Mouse (Mus musculus): Measurements from ENCODE around the gene Hoxd9.

Gene Hoxd9

DNA sequence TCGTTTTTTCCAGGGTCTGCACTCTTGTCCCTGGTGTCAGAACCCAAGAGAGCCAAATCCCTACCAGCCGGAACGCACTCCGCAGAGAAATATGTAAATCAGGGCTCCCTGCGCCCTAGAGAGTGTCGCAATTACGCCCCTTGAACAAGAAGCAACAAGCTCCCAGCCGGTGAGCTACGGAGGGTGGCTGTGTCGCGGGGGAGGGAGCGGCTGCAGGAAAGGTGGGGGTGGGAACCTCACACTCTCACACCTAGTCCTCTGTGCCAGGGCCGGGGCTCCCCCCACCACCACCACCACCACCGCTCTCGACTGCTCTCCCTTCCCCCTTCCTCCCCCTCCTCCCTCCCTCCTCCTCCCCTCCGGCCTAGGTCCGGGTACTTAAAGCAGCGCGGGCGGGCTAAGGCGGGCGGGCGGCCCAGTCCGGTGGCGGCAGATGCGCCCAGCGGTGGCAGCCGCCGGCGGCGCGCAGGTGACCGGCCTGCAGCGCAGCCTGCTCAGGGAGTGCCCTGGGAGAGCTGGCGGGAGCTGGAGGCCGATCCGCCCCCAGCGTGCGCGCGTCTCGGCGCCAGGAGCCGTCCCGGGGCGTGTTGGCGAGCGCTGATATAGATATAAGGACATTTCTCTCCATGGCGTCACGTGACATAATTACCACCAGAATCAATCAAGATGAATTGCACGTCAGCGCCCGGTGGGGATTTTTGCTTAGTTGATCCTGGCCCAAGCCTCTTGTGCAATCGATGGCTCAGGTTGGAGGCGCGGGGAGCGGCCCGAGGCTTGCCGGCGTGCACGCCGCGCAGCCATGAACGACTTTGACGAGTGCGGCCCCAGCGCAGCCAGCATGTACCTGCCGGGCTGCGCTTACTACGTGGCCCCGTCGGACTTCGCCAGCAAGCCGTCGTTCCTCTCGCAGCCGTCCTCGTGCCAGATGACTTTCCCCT is 15.7 kb upstream of the Hoxd9 start:
- in situ Hi-C loops (cut with MboI, MseI) = loop anchor here (25.0 kb wide), 1 partner anchor 905 kb away; no protein-coding TSS in a partner anchor

DNA sequence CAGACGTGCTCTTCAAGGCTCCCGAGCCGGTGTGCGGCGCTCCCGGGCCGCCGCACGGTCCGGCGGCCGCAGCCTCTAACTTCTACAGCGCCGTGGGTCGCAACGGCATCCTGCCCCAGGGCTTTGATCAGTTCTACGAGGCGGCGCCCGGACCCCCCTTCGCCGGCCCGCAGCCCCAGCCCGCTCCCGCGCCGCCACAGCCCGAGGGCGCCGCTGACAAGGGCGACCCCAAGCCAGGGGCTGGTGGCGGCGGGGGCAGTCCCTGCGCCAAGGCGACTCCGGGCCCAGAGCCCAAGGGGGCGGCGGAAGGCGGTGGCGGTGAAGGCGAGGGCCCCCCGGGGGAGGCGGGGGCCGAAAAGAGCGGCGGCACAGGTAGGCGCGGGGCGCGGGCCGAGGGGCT is 14.7 kb upstream of the Hoxd9 start:
- in situ Hi-C loops (cut with MboI, MseI) = loop anchor here (25.0 kb wide), 1 partner anchor 905 kb away; no protein-coding TSS in a partner anchor

DNA sequence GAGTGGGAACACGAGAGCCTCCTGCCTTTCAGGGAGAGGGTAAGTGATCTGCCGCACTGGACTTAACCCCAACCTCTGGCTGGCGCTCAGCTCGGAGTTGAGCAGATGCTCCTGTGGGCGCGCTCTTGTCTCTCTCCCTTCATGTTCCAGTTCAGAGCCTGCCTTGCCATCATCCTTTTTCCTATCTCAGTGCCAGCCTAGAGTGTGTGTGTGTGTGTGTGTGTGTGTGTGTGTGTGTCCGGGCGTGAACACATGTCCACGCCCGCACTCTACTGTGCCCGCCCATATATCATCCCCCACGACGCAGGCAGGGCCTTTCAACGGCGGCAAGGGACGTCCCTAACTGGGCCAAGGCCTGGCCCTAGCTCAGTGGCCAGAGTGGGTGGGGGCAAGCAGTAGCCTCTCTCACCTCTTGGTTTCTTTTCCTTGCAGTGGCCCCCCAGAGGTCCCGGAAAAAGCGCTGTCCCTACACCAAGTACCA is 14.0 kb upstream of the Hoxd9 start:
- in situ Hi-C loops (cut with MboI, MseI) = loop anchor here (25.0 kb wide), 1 partner anchor 904 kb away; no protein-coding TSS in a partner anchor

DNA sequence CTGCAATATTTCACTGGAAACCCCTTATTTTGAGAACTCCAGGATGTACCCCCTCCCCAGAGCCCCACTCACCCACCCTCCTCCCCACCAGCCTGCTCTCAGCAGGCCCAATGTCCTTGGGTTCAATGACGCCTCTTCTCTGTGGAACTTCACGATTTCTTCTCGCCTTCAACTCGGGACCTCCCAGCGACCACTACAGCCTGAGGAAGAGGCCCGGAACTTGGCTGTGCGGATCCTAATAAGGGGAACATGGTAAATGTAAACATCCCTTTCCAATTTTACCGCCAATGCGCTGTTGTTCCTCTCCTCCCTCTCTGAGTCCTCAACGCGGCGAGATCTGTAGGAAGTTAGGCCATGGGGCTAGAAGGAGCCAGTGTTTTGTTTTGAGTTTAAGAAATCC is 13.4 kb upstream of the Hoxd9 start:
- in situ Hi-C loops (cut with MboI, MseI) = loop anchor here (25.0 kb wide), 1 partner anchor 903 kb away; no protein-coding TSS in a partner anchor

DNA sequence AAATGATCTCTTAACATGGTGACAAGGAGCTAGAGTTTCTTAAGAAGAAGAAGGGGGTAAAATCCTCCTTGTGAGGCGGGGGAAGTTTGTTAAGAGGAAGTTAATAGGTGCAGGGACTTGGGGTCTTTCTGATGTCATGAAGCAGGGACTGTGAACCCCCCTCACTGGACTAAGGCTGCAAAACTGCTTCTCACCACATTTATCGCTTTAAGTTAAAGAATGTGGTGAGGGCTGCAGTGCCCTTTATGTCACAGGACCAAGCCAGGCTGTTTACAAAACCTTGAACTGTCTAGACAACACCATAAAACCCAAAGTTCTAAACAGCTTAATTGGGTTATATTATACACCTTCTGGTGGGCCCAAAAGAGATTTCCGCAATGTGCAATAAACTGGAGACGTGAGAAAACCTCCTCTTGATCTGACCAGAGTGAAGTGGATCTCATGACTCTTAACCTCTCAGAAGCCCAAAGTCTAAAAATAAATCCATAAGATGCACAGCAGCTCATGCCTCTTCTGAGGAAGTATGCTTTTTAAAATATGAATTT is 12.4 kb upstream of the Hoxd9 start:
- in situ Hi-C loops (cut with MboI, MseI) = loop anchor here (25.0 kb wide), 1 partner anchor 902 kb away; no protein-coding TSS in a partner anchor

DNA sequence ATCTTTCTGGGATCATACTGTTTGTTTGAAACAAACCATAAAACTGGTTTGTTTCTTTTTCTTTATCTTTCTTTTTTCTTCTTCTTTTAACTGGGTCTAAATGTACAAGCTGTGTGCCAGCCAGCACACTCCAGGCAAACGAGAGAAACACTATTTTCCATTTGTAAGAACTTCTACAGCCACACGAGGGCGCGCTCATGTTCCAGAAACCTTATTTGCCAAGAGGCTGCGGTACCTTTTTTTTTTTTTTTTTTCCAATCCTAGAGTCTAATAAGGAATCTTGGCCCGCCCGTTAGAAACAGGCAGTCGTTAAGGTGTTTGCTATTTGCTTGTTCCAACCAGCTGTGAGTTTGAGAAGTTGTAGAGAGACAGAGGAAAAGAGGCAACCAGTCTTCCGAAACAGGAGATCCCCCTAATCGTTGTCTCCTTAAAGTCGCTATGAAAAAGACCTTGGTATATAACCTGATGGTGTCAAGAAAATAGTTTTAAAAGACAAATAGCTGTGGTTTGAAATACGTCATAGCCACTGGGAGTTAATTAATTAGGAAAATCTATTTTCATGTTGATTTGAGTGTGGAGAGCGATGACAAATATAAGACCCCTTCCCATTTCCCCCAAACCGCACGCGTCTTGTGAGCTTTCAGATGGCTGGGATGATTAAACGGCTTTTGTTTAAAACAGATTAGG is 11.1 kb upstream of the Hoxd9 start:
- in situ Hi-C loops (cut with MboI, MseI) = loop anchor here (25.0 kb wide), 1 partner anchor 901 kb away; no protein-coding TSS in a partner anchor

DNA sequence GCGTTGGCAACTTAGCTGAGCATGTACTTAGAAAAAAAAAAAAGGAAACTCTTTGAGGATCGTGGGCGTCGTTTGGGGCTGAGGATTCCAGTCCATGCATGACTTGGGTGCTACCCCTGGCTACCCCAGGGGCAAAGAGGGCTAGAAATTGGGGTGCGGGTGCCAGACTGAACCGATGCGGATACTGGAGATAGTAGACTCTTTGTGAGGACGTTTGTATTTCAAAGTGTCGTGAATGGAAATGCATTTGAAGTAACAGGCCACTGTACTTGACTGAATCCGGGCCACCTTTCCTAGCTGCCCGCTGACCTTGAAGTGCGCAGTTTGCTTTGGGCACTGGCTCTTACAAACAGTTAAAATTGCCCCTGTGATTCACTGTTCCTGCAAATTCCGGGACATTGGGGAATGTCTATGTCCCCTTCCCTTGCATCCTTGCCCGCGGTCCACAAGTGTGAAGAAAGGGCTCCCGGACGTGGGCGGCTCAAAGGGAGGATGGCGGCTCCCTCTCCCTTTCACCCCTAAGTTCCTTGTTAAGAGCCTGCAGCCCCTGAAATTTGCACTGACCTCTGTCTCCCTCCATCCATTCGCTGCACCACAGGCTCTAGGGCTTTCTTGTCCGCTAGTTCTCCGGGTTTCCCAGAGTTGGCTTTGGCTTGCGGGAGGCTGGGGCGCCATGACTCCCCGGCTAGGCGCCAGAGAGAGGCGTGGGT is 10.4 kb upstream of the Hoxd9 start:
- in situ Hi-C loops (cut with MboI, MseI) = loop anchor here (25.0 kb wide), 1 partner anchor 900 kb away; no protein-coding TSS in a partner anchor

DNA sequence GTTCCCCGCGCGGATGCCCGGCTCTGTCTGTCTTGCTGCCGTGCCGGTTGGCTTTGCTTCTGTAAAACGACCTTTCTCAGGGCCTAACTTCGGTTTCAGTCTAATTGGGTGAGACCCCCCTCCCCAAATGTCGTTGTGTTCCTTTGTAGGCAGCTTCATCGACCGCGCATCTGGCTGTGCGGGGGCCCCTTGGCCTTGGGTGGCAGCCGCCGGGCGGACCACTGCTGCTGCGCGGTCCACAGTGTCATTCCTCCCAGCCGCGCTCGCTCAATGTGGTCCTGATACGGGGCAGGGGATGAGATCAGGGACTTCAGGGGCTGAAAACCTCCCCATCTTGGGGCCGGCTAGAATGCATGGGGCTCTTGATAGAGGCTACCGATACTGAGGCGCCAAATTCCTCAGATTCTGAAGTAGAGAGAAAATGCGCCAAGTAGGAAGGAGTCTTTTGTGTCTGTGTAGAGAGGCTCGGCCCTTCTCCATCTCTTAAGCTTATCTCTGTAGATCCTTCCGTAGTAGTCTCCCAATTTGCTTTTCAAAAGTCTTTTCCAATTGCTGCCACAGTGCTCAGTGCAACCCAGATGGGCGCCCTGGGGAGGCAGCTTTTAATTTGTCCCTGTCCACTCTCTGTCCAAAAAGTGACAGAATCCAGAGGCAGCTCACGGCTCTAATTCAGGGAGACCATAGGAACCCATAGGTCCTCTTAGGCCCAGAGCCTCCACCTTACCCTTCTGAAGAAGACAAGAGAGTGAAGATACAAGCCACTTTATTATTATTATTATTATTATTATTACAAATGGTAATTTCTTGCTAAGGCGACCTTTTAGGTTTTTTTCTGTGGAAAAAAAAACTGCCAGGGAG is 9.6 kb upstream of the Hoxd9 start:
- in situ Hi-C loops (cut with MboI, MseI) = loop anchor here (25.0 kb wide), 1 partner anchor 899 kb away; no protein-coding TSS in a partner anchor

DNA sequence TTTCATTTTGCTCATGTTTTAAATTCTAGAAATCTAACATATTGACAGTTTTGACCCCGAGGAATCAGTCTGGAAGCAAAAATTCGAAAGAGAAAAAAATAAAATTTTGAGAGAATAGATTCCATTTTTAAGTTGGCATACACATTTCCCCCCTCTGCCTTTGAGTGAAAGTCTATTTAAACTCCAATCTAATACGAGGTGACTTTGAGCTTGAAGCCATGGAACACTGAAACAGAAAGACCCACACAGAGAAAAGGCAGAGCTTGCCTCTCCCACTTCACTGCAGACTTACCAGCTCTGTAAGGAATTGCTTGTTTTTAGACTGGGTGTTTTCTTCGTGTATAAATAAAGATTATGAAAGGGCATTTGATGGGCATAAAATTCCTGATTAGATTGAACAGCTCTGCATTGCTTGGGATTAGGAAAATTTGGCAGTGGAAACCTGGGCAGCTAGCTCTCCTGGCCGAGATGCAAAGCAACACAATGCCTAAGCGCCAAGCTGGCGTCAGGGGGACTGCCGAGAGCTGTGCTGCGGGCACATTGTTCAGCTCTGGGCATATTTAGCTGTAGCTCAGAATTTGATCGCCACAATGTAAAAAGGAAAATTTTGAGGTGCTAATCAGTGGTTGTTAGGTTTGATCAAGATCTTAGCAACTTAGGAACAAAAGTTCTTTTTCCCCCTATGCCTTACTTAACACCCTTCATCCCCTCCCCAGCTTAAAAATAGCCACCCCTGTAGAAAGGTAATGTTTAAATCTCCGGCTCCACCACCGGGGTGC is 8.5 kb upstream of the Hoxd9 start:
- in situ Hi-C loops (cut with MboI, MseI) = loop anchor here (25.0 kb wide), 1 partner anchor 898 kb away; no protein-coding TSS in a partner anchor

DNA sequence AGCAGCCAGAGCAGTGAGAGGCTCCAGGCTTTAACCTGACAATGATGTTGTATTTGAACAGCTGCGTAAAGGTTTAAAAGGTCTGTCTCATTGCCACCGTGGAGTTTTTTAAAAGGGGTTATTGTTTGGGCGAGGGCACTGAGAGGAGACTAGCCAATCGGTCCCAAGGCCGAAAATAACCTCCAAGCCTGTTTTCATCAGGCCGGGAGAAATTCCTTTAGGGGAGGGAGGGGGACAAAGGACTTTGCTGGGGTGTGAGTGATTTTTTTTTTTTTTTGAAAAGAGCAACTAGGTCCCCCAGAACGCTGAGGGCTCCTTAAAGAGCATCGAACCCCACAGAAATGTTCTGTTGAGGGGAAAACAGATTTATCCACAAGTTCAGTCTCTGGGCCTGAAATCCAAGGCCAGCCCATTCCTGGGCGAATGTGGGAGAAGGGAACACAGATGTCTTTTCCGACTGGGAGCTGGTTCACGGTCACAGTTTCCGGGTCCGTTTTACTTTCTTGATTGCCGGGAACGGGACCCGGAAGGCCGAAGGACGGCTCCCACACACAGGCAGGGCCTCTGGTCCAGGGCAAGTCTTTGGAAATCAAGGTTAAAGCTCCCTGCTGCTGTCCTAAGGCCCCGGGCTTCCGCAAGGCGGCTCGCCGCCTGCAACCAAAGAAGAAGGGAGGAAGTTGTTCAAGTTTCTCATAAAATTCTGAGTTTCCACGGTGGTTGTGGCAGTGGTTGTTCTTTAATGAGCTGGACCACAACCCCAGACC is 7.8 kb upstream of the Hoxd9 start:
- in situ Hi-C loops (cut with MboI, MseI) = loop anchor here (25.0 kb wide), 1 partner anchor 898 kb away; no protein-coding TSS in a partner anchor

DNA sequence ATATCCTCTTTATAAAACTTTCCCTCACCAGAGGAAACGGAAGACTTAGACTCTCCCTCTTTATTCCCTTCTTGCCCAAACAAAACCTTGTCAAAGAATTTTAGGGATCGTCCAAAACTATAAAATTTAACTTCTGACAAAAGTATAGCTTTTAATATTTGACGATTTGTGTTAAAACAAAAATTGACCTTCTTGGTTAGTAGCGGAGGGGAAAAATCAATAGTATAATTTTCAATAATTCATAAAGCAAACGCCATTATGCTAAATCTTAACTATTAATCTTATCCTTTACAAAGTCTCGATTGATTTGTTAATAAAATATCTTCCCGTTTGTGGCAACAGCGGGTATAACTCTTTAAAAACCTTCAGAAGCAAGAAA is 7.2 kb upstream of the Hoxd9 start:
- in situ Hi-C loops (cut with MboI, MseI) = loop anchor here (25.0 kb wide), 1 partner anchor 897 kb away; no protein-coding TSS in a partner anchor

DNA sequence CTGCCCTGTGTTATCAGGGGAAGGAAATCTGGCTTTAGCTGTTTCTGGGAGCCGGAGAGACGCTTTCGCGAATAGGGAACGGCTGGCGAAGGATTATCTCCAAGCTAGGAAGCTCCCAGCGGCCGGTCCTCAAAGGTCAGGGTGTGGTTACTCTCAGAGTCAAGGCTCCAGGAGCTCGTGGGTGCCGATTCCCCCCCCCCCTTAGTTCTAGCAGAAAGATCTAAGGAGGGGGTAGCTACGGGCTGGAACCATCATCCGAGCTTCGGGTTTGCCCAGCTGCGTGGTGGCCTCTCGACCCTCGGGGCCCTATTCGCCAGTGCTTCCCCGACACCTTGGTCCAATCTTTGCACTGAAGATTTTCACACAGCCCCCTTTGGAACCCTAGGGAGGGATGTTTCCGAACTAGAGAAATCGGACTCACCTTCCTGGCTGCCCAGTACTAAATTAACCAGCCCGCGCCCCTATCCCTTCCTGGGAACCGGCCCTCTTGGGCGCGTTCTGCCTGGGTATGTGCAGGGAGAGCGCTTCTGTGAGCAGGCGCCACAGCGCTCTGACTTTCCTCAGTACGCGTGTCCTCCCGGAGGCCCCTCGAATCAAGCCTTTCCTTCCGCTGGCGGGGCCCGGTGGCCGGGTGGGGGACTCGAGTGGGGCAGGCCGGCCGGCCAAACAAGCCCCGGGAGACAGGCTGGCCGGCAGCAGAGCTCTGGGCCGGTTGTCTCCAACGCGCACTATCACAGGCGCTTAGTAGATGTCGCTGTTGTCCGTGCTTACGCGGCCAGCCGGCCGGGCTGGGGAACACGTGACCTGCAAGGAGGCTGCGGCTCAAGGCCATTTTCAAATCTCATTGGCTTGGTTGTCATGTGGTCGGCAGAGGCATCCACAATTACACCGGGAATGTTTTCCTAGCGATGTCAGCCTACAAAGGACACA is 6.2 kb upstream of the Hoxd9 start, which contains the start of gene Hoxd10:
TSS of gene Hoxd10 (plus strand) at position 903 of the 930 bp plus-strand sequence.
- in situ Hi-C loops (cut with MboI, MseI) = loop anchor here (25.0 kb wide), 1 partner anchor 896 kb away; no protein-coding TSS in a partner anchor

DNA sequence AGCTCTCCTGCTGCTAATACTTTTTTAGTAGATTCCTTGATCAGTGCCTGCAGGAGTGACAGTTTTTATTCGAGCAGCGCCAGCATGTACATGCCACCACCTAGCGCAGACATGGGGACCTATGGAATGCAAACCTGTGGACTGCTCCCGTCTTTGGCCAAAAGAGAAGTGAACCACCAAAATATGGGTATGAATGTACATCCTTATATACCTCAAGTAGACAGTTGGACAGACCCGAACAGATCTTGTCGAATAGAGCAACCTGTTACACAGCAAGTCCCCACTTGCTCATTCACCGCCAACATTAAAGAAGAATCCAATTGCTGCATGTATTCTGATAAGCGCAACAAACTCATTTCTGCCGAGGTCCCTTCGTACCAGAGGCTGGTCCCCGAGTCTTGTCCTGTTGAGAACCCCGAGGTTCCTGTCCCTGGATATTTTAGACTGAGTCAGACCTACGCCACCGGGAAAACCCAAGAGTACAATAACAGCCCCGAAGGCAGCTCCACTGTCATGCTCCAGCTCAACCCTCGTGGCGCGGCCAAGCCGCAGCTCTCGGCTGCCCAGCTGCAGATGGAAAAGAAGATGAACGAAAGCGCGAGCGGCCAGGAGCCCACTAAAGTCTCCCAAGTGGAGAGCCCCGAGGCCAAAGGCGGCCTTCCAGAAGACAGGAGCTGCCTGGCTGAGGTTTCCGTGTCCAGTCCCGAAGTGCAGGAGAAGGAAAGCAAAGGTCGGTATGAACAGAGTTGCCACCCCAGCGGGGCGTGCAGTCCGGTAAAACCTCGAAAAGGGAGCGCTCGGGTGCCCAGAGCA is 5.3 kb upstream of the Hoxd9 start:
- in situ Hi-C loops (cut with MboI, MseI) = loop anchor here (25.0 kb wide), 1 partner anchor 895 kb away; no protein-coding TSS in a partner anchor

DNA sequence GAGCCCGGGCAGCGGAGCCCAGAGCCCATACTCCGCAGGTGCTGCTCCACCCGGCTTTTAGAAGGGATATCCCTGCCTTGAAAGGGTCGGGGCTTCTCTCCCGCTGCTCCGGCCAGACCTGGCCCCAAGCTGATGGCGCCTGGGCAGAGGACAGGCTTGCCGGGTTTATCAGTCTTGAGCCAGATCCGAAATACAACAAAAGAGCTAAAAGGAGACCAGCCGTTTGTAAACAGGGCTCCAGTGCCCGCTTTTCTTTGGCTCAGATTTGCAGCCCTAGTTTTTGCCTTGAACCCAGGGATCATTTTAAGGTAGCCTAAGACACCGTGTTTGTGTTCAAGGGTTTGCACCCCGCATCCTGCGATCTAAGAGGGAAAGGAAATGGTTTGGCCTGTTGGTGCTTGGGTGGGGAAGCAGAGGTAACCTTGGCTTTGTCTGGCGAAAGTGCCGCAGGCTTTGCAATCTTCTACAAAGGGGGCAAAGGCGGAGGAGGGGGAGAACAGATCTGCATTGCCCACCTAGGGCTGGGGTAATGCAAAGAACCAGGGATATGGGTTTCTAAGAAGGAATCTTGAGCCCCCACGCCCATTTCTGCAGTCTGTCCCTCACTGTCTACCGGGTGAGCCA is 4.6 kb upstream of the Hoxd9 start:
- in situ Hi-C loops (cut with MboI, MseI) = loop anchor here (25.0 kb wide), 1 partner anchor 894 kb away; no protein-coding TSS in a partner anchor

DNA sequence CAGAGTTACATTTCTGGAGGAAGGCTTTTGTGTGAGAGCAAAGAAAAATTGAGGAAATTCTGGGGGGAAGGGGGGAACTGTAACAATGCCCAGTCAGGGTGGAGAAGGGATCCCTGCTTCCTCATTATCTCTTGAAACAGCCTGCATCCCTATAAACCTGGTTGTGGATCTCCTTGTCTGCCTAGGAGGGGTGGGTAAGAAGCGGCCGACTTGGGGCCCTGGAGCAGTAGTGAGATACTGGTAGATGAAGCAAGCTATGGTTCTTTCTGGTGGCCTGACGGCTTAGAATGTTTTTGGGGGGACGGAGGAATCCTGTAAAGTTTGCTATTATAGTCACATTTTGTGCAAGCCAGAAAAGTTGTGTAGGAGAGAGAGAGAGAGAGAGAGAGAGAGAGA is 4.1 kb upstream of the Hoxd9 start:
- in situ Hi-C loops (cut with MboI, MseI) = loop anchor here (25.0 kb wide), 1 partner anchor 894 kb away; no protein-coding TSS in a partner anchor

DNA sequence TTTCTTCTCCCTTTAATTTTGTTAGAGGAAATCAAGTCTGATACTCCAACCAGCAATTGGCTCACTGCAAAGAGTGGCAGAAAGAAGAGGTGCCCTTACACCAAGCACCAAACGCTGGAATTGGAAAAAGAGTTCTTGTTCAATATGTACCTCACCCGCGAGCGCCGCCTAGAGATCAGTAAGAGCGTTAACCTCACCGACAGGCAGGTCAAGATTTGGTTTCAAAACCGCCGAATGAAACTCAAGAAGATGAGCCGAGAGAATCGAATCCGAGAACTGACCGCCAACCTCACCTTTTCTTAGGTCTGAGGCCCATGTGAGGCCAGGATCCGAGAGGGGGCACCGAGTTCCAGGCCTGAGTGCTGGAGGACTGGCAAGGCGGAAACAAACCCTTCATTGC is 3.5 kb upstream of the Hoxd9 start:
- in situ Hi-C loops (cut with MboI, MseI) = loop anchor here (25.0 kb wide), 1 partner anchor 893 kb away; no protein-coding TSS in a partner anchor

Measured in regulatory T cell (primary cell).